Mouse (Mus musculus) frontal cortex, adult 2 months (tissue): ENCODE data around the gene Srp68. TPM values are rescaled to one million over a fixed set of nuclear protein-coding genes. Genes with fewer than 3 reads are reported as not detected.

Experiments
- DNase-seq, 2 experiments: peaks; one replicate each; pipeline ENCODE4 v3.0.0; 2022; ENCODE audit warnings: low spot score in 1 of 2; ENCODE audit errors: extremely low spot score in 1 of 2
- polyA plus RNA-seq: library from polyadenylated mRNA; depleted of rRNA; stranded (reverse); fragments of >200 nt; gene quantifications from 2 replicates; pipeline ENCODE4 v1.2.3, GENCODE M21; 2012; rRNA removed

Srp68 gene
- polyA plus RNA-seq: 63.4 and 63.9 TPM in 2 replicates

DNA sequence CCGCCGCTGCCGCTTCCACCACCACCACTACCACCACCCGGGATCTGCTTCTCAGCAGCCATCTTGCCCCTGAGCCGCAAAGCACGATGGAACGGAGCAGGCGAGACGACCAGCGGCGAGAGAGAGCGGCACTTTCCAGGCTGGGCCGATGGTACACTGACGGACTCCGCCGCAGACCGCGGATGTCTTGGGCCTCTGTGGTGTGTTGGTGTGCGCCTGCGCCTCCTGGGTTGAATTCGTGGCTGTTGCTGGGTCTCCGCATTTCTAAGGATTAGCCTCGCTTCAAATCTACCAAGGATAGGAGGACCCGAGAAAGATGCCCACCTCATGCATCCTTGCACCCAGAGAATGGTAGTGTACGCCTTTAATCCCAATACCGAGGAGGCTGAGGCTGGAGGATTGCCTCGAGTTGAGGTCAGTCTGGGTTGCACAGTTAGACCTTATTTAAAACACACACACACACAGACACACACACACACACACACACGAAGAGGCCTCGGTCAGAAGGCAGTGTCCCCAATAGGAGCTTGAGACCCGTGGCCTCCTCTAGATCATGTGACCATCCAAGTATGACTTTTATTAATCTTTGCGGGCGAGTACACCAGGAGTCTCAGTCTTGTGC, at the start of gene Srp68:
Srp68 (minus strand) TSS at position 173 of the 622 bp plus-strand sequence.
- peak; percentile 84 to 97 for DNase-seq

DNA sequence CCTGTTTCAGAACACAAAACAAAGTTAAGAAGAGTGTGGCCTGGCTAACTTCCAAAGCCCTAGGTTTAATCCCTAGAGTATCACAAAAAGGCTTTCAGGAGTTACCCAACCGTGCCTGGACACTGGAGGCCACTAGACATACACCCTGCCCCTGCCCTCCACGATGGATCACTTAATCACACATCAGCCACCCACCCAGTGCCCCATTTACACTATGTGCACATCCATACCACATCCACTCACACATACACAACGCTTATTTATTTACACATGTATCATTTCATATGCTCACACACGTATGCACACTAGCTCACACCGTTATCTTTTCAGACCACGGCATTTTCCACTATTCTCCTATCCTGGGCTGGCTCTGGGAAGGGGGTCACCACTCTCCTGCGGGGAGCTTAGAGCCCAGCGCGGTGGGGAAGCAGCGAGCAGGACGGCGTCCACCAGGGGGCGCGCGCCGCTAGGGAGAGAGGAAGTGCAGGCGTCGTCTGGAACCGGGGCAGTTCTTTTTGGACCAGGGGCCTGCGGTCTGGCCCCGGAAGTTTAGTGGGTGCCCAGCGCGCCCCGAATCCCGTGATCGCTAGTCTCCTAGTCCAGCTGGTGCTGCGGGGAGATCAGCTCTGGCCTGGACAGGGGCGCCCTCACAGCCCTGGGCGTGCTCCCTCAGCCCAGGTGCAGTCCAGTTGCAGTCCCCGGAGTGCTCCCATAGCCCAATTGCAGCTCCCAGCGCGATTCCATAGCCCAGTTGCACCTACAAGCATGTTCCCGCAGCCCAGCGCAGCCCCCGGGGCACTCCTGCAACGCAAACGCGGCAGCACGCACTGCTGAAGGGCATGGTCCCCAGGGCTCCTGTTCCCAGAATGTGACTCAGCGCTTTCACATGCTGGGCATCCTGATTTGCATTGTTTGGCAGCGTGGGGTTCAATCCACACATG, 45.0 kb upstream of the Srp68 start:
- DNase-seq: peak in 1 of 2 experiments; percentile 90

DNA sequence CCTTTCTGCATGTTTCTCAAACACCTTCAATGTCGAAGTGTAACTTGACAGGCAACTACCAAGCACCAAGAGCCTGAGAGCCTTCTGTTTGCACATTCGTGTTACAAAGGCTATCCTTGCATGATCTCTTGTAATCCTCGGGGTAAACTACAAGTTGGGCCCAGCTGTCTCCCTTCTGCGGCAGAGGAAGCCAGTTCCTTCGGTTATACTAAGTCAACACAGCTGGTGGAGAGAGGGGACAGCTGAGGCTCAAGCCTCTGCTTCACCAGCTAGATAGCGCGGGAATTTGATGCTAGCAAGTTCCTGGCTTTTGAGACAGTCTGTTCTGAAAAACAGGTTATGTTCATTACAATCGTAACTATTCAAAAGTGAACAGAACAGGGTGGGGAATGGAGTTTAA, 38.3 kb upstream of the Srp68 start:
- no peak for DNase-seq

DNA sequence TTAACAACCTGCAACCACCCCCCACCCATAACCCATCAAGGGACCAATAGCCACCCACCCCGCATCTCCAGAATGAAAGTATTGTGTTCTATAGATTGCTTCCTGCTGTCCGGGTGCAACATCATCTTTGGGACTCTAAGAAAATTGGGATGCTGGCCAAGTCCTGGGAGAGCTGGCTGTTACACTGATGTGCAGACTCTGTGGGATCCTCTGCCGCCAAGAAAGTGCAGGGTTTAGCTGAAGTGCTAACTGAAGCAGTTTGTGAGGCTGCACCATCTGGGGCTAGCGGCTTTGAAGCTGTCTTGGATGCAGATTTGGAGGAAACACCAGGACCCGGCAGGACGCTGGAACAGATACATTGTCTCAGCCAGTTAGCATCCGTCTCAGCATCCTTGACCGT, 37.2 kb upstream of the Srp68 start:
- peak; percentile 33 to 59 for DNase-seq

DNA sequence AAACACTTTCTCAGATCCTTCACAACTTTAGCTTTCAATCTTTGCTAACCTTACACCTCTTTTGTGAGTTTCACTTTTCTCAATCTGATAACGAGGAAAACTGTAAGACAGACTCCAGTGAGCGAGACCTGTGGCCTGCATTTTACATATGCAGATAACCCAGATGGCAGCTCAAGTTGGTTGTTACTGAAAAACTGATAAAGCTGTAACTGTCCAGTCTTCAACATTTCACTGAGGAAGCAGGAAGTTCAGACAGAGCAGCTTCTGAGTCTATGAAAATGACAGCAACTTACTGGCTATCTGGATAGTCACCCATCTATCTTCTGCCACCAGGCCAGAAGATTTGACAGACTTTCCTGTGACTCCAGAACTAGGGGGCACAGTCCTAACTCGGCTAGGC, 35.6 kb upstream of the Srp68 start:
- no peak for DNase-seq

DNA sequence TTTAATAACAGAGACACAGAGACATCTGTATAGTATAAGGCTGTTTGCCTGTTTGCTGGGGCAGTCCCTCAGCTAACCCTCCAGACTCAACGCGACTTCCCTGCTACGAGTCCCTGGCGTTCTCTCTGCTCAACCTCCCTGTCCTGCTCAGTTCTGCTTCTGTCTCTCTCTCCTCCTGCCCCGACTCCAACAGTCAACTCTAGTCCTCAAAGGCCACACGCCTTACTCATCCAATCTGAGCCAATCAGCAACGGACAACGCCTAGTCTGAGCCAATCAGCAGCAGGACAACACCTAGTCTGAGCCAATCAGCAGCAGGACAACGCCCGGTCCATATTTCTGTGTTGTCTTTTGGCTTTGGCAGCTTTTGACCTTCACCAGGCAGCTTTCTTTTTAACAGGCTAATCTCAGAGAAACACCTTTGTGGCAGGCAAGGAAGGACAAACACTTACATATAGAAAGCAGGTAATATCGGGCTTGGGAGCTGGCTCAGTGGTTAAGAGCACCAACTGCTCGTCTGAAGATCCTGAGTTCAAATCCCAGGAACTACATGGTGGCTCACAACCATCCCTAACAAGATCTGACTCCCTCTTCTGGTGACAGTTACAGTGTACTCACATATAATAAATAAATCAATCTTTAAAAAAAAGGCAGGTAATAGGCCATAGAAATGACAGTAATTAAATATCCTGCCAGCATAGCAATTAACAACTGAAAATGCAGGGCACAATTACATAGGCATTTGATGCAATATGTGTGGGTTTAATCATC, 33.9 kb upstream of the Srp68 start:
- DNase-seq: no peak

DNA sequence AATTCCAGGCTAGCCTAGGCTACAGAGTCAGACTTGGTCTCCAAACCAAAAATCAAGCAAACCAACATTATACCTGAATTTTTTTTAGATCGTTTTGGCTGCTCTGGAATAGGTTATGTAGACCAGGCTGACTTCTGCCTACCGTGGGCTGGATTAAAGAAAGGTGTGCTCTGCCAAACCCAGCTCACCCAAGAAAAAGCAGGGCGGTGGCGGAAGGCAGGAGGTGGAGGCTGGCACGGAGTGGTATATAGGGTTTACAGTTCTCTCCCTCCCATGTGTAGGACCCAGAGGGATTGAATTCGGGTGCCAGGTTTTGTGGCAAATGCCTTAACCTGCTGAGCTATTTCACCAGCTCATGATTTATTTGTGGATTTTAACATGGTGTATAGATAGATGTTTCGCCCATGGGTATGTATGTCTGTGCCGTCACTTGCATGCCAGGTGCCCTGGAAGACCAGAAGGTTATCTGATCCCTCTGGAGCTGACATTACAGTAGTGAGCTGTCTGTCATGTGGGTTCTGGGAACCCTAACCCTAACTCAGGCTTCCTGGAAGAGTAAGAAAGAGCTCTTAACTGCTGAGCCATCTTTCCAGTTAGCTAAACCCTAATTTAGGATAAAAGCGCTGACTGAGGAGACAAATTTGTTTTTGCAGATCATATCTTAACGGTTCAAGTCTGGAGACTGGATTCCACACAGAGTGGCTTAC, 33.2 kb upstream of the Srp68 start, which contains the start of gene Exoc7:
Exoc7 (minus strand) TSS at position 215 of the 707 bp plus-strand sequence.
- DNase-seq: no peak

DNA sequence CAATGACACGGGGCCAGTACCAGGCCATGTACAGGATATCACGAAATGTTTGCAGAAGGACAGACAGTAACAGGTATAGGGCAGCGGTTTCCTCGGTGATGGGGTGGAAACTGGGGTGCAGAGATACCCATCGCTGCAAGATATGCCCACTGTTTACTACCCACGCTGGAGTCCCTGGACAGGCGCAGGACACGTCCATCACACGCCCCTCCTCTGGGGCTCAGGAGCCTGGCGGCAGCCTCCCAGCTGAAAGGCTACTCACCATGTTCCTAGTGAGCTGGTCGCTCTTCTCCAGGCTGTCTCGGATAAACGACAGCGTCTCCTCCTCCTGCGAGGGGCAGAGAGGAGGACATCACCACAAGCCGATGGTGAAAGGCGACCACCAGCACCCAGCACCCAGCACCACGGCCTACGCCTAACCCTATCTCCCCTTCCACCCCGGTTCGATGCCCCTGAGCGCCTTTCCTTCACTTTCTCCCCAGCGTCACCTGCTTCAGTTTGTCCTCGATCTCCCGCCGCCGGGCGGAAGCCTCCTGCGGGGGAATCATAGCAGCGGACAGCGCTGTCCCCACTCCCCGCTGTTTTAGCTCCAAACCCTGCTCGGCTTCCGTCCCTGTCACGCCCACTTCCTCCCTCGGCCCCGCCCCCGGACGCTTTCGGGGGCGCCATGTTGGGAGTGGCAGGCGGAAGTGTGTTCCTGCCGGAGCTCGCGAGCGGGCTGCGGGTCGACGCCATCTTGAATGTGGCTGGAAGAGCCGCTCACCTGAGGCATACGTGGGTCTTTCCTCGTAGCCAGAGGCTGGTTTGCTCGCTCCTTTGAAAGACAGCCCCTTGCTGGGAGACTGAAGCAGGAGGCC, 32.3 kb upstream of the Srp68 start:
- peak; percentile 75 to 90 for DNase-seq

DNA sequence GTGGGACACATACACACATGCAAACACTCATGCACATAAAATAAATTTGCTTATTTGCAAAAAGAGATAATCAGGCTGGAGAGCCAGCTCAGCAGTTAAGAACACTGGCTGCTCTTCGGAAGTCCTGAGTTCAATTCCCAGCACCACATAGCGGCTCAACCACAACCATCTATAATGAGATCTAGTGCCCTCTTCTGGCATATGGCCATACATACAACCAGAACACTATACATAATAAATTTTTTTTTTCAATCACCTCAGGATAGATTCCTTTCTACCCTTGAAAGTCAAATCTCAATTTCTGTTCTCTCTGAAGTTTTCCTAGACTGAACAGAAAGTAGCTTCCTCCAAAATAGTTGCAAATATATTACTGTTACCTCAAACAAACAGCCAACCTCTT, 31.4 kb upstream of the Srp68 start:
- no peak for DNase-seq

DNA sequence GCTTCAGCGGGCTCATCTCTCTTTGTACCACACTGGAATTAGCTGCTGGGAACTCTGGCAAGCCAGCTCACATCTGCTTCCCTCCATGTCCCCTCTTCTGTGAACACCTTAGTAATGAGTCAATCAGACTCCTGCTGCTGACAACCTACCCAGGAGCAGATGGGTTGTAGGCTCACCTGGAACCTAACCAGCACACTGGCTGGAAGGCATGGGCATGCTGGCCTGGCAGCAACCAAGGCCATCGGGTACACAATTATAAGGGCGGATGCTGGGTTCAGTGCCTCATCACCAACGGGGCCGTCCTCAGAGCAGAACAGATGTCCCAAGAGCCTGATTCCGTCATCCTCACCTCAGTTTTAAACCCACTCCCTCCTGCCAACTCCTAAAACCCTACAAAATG, 24.6 kb upstream of the Srp68 start:
- DNase-seq: no peak

DNA sequence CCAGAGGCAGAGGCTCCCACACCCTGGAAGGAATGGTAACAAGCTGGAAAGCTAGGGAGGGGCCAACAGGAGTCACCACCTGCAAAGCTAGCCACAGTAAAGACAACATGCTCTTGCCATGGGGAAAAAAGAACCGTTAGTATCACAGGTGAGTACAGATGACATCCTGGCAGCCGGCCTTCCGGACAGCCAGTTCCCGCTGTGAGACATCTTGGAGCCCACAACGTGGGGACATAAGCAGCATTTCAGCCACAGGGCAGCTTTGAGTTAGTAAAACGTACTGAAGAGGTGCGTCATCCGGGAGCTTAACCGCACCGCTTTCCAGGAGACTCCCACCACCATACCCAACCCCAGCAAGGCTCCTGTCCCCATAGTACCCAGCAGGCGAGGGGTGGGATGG, 24.2 kb upstream of the Srp68 start:
- no peak for DNase-seq

DNA sequence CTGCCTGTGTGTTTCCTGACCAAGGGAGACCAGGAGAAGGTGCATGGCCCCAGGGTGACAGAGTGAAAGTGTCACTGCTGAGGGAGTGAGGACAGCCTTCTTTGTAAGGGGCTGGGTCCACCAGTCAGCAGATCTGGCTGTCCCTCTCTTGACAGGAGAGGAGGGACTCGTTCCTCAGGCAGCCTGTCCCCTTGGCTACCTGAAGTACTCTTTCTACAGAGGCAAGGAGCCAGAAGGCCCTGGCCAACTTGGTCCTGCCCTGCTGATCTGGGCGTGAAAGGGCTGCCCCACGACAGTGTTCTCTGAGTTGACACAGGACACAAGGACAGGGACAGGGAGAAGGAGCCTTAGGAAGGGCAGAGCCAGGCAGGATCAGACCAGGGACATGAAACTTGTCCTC, 23.0 kb upstream of the Srp68 start:
- DNase-seq: no peak

DNA sequence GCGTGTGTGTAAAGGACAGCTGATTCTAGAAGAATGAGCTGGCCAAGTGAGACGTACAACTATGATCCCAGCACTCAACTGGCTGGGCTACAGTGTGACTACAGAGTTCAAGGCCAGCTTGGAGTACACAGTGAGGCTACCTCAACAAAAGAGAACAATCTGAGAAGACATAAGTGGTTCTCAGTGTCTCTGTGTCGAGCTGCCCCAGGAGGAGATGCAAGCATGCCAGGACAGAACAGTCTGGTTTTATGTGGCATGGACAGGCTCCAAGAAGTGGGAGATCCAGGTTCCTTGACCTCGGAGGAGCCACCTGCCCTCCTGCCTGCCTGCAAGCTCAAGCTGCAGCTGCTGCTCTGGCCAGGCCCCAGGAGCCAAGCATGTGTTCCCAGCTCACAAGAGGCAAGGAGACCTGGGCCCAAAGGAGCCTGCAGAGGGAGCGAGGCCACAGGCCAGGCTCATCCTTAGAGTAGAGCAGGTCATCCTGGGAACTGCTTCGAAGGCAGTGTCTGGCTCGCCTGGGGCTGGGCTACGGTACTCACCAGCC, 22.2 kb upstream of the Srp68 start:
- DNase-seq: no peak

DNA sequence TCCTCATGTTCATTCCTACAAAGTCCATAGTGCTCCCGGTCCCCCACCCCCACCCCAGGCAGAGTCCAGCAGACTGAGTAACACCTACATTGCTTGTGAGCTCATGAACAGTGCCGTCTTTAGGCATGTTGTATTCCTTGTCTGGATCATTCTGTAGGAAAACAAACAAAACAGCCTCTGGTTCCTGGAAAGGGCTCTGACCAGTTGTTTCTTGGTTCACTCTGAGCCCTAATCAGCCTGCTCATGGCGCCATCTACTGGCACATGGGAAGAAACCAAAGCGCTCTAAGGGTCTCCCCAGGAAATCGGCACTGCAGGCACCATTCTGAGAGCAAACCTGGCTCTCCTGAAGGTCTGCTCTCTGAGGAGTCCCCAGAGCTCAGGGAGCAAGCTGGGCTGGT, 20.3 kb upstream of the Srp68 start:
- peak in 1 of 2 experiments; percentile 64 for DNase-seq

DNA sequence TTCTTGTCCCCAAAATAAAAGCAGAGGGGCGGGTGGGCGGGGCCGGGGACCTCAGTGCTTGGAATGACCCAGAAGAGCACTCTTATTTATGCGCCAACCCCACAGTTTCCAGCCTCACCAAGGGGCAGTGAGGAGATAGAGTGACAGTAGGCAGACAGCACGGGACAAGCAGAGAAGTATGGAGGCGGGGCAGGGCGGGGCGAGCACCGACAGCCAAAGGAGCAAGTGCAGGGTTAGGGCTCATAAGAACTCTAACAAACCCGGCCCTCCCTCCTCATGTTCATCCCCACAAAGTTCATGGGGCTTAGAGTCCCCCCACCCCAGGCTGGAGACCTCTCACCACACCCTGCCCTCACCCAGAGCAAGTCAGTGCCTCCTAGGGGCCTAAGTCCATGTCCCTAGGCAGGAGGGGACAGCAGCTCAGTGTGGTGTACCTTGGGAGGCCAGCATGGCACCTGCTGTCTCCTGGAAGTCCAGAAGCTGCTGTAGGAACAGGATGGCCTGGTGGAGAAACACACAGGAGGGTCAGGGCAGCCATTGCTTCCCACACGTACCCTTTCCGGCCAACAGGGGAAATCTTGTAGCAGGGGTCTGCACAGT, 19.6 kb upstream of the Srp68 start:
- DNase-seq: no peak

DNA sequence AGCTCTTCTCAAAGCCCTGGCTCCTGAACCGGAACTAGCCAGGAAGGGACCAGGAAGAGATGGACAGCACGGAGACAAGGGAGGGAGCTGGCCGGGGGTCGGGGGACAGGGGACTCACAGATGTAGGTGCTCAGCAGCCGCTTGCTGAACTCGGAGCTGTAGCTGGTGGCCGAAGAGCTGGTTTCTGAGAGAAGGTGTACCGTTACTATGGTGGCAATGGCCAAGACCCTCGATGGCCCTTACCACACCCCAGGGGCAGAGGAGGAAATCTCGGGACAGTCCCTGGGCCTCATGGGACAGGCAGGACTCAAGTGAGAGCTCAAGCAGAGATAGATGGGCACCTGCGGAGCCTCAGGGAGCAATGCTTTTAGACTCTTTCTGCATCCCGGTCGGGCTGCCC, 18.4 kb upstream of the Srp68 start:
- no peak for DNase-seq

DNA sequence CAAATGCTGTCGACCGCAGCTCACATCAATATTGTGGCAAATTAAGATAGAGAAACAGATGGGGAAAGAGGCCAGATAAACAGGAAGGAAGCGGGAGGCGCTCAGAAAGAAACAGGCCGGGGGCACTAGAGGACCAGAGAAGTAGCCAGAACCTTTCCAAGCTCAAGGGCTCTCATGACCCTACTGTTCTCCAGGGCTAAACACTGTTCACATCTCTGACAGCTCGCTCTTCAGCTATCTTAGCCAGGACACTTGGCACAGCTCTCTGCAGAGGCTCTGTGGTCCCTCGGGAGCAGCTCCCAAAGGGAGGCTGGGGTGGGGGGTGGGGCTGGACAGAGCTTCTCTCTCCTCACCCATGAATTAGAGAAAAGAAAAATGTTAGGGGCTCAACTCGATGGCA, 16.5 kb upstream of the Srp68 start:
- no peak for DNase-seq

DNA sequence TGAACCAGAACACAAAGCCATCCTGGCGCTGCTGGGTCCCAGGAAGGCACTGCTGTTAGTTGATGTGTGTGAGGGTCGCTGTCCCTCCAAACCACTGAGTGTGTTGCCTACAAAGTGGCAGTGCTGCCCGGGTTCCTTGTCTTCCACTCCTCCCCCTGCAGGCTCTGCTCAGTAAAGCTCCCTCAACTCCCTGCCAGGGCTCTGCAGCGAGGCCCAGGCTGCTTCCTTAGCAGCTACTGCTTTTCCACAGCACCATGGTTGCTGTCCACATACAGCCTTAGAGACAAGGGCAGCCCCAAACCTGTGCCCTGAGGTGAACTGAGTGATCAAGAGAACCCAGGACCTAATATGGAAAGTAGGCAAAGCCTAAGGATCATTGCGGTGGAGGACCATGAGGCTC, 13.3 kb upstream of the Srp68 start:
- DNase-seq: no peak

DNA sequence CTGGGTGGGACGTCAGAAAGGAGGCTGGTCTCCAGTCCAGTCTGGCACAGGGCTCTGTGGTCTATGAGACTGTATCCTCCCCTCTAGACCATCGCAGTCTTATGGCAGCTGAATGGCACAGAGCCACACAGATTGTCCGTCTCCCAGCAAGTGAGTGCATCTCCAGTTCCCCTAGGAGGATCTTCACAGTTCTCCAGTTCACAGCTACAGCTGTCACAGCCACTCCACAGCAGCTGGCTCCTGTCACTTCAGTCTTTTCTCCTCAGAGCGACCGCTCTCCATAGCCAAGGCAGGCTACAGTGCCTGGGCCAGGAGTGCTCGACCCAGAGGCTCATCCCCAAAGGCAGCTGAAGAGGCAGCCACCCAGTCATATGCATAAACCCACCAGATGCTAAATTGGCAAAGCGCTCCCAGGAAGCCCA, 11.8 kb upstream of the Srp68 start:
- DNase-seq: no peak
